Mouse (Mus musculus) adrenal gland, postnatal 36 days (tissue): ENCODE results near the gene A2m. TPM values are rescaled to one million over a fixed set of nuclear protein-coding genes. Genes with fewer than 3 reads are reported as not detected.
A peak's percentile ranks its signal among the peaks of the same experiment; 100 is the strongest.

ENCODE experiments used
- DNase-seq, 2 experiments: peaks; one replicate each; pipeline ENCODE4 v3.0.0; 2021; ENCODE audit warnings: mixed read lengths in 1 of 2
- long read RNA-seq, 2 experiments: library from polyadenylated mRNA; stranded (forward); transcript quantifications; one replicate each; pipeline ENCODE4 v2.0.0; 2021; ENCODE audit warnings: borderline sequencing depth in 2 of 2
- total RNA-seq, 2 experiments: library from RNA; stranded (reverse); gene quantifications; 2 replicates each; pipeline ENCODE4 v1.2.3; 2021

A2m gene
- 10 to 100 TPM in 1 of 2 experiments, 1 to 10 TPM in 1; 1.5 to 17.3 TPM for total RNA-seq
- long read RNA-seq, experiment 1, partial matches to known transcripts: 4 of 11 reads
- long read RNA-seq, experiment 1, other reads (novel, unspliced or antisense): 7 of 11 reads
- long read RNA-seq, experiment 2: 0 reads

DNA sequence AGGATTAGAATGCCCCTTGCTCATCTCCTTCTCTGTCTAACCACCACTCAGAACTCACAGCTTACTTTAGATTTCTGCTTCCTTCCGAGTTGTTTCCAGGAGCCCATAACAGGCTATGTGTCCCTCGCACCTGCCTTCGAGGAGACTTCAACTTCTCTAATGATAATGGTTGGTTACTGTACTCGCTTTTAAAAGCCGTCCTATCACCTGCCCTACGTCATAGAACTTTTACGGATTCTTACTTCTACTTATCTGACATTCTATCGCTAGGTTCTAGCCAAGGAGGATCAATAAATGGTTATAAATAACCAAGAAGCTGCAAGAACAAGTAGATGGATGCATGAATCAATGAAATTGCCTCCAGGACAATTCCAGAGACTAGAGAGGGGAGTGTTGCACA, at the start of gene A2m:
Gene A2m, plus strand, starts transcription at position 301 of the 400 bp plus-strand sequence.
- no peak for DNase-seq

DNA sequence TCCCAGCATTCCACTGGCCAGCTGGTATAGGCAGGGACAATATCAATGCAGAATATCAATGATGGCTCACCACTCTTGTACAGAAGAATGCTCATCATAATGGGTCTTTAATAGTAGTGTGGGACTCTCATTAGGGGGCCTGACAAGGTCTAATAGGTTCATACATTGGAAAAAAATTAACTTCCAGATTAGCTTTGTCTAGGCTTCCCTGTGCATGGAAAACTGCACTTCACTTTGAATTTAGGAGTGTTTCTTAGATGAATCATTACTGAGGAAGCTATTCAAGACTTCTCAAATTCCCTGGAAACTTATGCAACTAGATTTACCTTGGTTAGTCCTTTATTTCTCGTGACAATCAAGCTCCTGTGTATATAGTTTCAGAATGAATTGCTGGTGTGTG, 45.0 kb upstream of the A2m start:
- DNase-seq: no peak

DNA sequence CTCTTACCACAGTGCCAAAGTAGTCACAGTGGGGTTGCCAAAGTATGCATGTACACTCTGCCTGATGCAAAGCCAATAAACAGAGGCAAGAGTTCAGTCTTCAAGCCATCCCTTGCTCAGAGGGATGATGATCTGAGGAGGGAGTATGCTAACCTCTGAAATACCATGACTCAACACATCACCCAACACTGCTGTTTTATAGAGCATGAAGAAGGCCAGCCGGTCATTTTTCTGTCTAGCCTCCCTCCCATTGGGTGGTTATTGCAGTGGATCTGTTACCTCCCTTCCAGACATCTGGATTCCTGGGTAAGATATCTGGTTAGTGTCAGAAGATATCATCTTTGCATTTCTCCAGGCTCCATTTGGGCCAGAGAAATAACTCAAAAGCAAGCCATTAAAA, 34.2 kb upstream of the A2m start:
- DNase-seq: no peak

- no peak for DNase-seq
These were observed 27.3 kb upstream of the A2m start for GRCm38 (mm10) chr6:121607861-121608260.

- DNase-seq: peak; percentile 67 to 73
These were observed 23.4 kb upstream of the A2m start for GRCm38 (mm10) chr6:121611796-121612195.

DNA sequence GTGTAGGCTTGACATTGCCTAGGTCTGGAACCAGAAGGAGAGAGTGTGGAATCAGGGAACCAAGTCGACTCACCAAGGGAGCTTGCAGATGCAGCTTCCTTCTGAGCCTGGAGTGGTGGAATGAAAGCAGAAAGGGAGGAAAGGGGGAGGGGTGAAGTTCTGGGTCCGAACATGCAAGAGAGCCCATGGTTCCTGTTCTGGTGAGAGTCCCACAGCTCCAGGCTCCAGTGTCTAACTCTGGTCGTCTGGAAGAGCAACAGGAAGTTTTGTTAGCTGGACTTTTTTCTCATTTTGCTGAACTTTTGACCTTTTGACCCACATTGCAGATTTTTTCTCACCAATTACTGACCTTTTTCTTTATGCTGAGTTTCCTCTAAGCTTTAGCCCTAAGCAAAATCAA, 17.7 kb upstream of the A2m start:
- no peak for DNase-seq

GRCm38 (mm10) chr6:121622525-121622924, 12.7 kb upstream of the A2m start:
- DNase-seq: no peak

DNA sequence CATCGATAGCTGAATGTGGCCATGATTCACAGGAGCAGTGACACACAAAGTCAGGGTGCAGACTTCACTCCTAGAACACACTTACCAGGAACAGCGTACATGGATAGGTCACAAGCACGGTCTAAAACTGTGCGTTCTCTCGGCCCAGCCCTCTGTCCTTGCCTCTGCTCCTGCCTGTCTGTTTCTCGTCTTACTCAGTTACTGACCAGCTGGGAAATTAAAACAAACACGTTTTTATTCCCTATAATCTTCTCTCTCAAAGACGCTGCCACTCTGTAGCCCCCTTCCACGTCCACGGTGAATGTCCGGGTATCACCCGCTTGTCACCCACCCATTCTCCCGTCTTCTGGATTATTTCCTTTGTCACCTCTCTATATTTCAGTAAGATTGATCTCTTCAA, 656 bp upstream of the A2m start:
- DNase-seq: no peak

- DNase-seq: peak; percentile 20 to 24
These were observed 749 bp downstream of the A2m start for GRCm38 (mm10) chr6:121635878-121636371.

GRCm38 (mm10) chr6:121648499-121648898, 13.3 kb downstream of the A2m start:
- no peak for DNase-seq

Other genes with a start within 250 kb of the A2m start
- gene Iqsec3, start 161.7 kb upstream of the A2m start, total RNA-seq: 1 to 10 TPM; 2.9 to 4.4 TPM
- 1 to 10 TPM in 1 of 2 experiments, not detected in 1; 4.4 TPM for gene Gm7298, start 97.6 kb downstream of the A2m start, total RNA-seq
- 1 to 10 TPM; 1.7 to 3.1 TPM for gene Mug1, start 203.2 kb downstream of the A2m start, total RNA-seq